Mouse (Mus musculus): ENCODE results near the gene Cnot10.

Gene Cnot10

DNA sequence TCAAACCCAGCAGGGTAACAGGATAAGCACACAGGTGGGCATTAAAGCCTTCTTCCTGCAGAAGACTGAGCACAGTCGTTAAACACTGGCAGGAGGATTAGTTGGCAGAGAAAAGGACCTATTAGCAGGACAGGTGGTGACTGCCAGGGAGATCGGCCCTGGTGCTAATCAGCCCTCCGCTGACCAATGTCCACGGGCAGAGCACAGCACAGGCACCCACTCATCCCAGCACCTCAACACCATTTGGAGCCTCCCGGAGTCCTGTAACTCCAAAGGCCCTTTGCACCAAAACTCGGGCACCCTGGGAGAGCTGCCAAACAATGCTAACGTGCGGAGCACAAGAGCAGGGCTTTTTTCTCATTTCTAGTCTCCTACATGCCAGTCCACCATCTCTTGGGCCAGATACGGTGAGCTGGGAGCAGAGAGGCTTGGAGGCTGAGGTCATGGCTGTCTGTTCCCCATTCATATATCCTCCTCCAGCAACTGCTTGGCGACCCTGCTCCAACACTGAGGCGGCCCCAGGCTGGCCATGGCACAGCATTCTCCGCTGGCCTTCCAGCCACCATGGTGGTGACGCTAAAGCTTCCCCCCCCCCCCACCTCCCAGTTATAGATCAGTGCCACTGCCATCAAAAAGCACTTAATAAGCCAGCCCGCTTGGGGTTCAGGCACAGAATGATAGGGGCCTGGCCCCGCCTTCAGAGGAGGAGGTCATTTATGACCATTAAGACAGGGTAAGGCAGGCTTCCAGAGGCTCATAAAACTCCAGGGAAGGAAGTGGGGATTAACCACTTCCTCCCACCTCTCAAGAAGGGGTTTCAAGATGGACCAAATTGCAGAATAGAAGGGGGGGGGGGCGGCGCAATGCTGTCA lies 95.9 kb downstream of the Cnot10 start:
- no peak for DNase-seq

DNA sequence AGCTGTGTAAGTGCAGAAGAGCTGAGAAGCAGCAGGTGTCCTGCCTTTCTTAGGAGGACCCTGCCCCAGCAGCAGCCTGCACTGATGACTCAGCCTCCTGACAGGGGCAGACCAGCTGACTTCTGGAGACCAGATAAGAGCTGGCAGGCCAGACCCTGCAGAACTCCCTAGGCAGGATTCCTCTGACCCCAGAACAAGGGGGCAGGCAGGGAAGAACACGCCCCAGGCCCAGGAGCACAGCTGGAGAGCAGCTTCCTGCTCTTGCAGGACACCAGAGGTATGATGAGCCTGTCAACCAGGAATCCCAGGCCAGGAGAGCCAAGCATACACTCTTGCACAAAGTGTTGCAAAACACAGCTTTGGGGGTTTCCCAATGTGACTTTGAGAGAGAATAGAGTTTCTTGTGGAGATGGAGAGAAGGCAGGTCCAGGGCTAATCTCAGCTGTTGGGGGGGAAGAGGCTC lies 98.7 kb downstream of the Cnot10 start:
- DNase-seq: no peak

DNA sequence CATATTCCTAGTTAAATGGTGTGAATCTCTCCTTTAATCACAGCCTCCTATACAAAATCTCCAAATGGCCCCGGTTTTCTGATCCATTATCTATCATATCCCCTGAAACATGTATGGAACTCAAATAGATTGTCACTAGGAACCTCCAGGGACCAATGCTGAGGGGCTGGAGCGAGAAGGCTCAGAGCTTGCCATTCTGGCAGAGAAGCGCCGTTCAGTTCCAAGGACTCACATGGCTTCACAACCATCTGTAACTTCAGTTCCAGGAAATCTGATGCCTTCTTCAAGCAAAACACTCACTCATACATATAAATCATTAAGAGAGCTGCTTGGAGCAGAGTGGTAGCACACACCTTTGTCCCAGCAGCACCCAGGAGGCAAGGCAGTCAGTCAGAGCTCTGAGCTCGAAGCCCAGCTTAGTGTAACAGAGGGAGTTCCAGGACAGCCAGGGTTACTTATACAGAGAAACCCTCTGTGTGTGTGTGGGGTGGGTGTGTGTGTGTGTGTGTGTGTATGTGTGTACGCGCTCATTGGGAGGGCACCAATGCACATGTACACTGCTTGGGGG lies 100.9 kb downstream of the Cnot10 start:
- no peak for DNase-seq

DNA sequence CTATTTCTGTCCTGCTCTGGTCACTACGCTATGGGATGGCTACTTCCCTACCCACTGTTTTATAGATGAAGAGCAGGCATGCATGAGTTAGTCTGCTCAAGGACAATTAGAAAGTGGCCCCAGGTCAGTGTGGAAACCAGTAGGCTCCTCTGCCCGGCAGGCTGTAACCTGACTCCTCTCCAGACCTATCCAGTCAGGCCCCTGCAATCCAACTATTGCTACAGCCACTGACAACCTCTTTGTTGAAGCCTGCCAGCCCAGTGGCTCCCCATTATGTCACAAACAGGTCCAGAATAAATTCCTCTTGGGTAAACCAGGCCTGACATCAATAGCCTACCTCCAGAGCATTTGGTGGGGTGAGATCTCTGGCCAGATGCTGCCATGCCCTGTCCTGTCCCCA lies 103.4 kb downstream of the Cnot10 start:
- no peak for DNase-seq
